In the genomic region with DNA sequence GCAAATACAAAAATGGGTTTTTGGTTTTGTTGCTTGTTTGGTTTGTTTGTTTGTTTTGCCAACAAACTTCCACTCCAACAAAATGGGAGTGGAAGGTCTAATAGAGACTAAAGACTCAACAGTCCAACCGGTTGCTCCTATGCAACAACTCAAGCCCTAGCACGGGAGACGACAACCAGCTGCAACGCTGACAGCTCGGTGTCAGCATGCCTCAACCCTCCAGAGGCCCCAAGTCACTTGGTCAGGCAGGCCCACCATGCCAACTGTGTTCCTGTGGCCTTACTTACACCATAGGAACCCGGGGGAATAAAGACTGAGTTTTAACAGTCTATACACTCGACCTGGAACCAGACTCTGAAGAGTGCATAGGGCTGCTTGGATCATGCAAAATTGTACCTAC, we compare ENCODE assay signal across 8 mouse cellular contexts. TPM values are rescaled to one million over a fixed set of nuclear protein-coding genes. Genes with fewer than 3 reads are reported as not detected.
A peak's percentile ranks its signal among the peaks of the same experiment; 100 is the strongest.
DNase-seq lines count a peak whose midpoint lies in the region; ATAC-seq lines count a peak whose summit lies in the region.

No protein-coding gene starts in this region.

- no peaks in the 10 kb centered on the region for H3K27me3 ChIP-seq in heart, embryonic 14.5 days (ENCODE audit: control insufficient read depth, insufficient read depth, low read length)
- H3K27me3 ChIP-seq in forebrain, embryonic 13.5 days: no peaks in the 10 kb centered on the region
- H3K27me3 ChIP-seq in liver, embryonic 12.5 days (replicated peaks): peaks cover 7% of the 10 kb centered on the region
- H3K27me3 ChIP-seq in stomach, embryonic 16.5 days (ENCODE audit: control insufficient read depth, insufficient read depth, low read length): no peaks in the 10 kb centered on the region

- peaks cover 3 to 12% of the 10 kb centered on the region in 2 experiments; a peak in 3 of 4 replicates for H3K4me1 ChIP-seq in heart, embryonic 14.5 days (ENCODE audit: control insufficient read depth in 2 of 2, insufficient read depth in 2 of 2, low read length in 2 of 2)
- peaks cover 28% of the 10 kb centered on the region for H3K4me1 ChIP-seq in forebrain, embryonic 13.5 days
- H3K4me1 ChIP-seq in liver, embryonic 12.5 days: peaks cover 32% of the 10 kb centered on the region
- peaks cover 13% of the 10 kb centered on the region for H3K4me1 ChIP-seq in stomach, embryonic 16.5 days (ENCODE audit: control insufficient read depth, insufficient read depth, low read length)

- peak overlapping the region; percentile 94 for H3K9ac ChIP-seq in heart, embryonic 14.5 days (ENCODE audit: low read length)
- H3K9ac ChIP-seq in forebrain, embryonic 13.5 days: peak overlapping the region; percentile 96
- peak overlapping the region; percentile 96 for H3K9ac ChIP-seq in liver, embryonic 12.5 days
- peak overlapping the region; percentile 98 for H3K9ac ChIP-seq in stomach, embryonic 16.5 days (ENCODE audit: low read length)

- no peak for DNase-seq in heart, postnatal 4 days
- peak; percentile 23 for DNase-seq in MN1 (ENCODE audit: low spot score)
- no peak for DNase-seq in layer of hippocampus, postnatal 10 days (ENCODE audit: low spot score in 2 of 2)
- DNase-seq in right cerebral cortex, postnatal 10 days (ENCODE audit: low spot score in 2 of 2): no peak

- 2% methylated on average over 7 of the region's 7 CpGs for WGBS in heart, embryonic 14.5 days
- 7% methylated on average over 7 of the region's 7 CpGs for WGBS in forebrain, embryonic 13.5 days
- WGBS in liver, embryonic 12.5 days (ENCODE audit: insufficient replicate concordance): 3% methylated on average over 7 of the region's 7 CpGs
- 2% methylated on average over 7 of the region's 7 CpGs for WGBS in stomach, embryonic 16.5 days

- ATAC-seq in heart, embryonic 14.5 days (ENCODE audit: insufficient number of reproducible peaks, insufficient read depth, low FRiP score, low read depth): no peak
- no peak for ATAC-seq in forebrain, embryonic 13.5 days
- ATAC-seq in liver, embryonic 12.5 days: peak; percentile 30
- ATAC-seq in stomach, embryonic 16.5 days (ENCODE audit: insufficient read depth, low FRiP score): peak; percentile 9; the same call in 1 of the 2 replicates

- no peak overlapping the region for H3K27ac ChIP-seq in heart, embryonic 14.5 days (replicated peaks in 1 of 2; ENCODE audit: control insufficient read depth in 1 of 2, insufficient read depth in 1 of 2, low read depth in 2 of 2, low read length in 2 of 2)
- no peak overlapping the region for H3K27ac ChIP-seq in forebrain, embryonic 13.5 days
- H3K27ac ChIP-seq in liver, embryonic 12.5 days: peak overlapping the region; percentile 78
- peak overlapping the region; percentile 21; the same call in 1 of the 2 replicates for H3K27ac ChIP-seq in stomach, embryonic 16.5 days (ENCODE audit: low read length)

- no peaks in the 10 kb centered on the region for H3K9me3 ChIP-seq in heart, embryonic 14.5 days (ENCODE audit: control insufficient read depth, low read length)
- H3K9me3 ChIP-seq in forebrain, embryonic 13.5 days (replicated peaks): no peaks in the 10 kb centered on the region
- H3K9me3 ChIP-seq in liver, embryonic 12.5 days (replicated peaks): no peaks in the 10 kb centered on the region
- H3K9me3 ChIP-seq in stomach, embryonic 16.5 days (replicated peaks; ENCODE audit: control insufficient read depth, low read length): no peaks in the 10 kb centered on the region

- peaks cover 9% of the 10 kb centered on the region; the same call in 1 of the 2 replicates for H3K36me3 ChIP-seq in heart, embryonic 14.5 days (ENCODE audit: control insufficient read depth, insufficient read depth, low read length)
- 0 out of 2 replicates have a peak, but pooled peaks cover 13% of the 10 kb centered on the region for H3K36me3 ChIP-seq in forebrain, embryonic 13.5 days (ENCODE audit: poor library complexity, severe bottlenecking)
- peaks cover 24% of the 10 kb centered on the region for H3K36me3 ChIP-seq in liver, embryonic 12.5 days
- H3K36me3 ChIP-seq in stomach, embryonic 16.5 days (ENCODE audit: control insufficient read depth, insufficient read depth, low read length): no peaks in the 10 kb centered on the region

- peak overlapping the region; percentile 58 to 98 for H3K4me3 ChIP-seq in heart, embryonic 14.5 days (ENCODE audit: control insufficient read depth in 1 of 2, insufficient read depth in 1 of 2, low read depth in 1 of 2, low read length in 2 of 2)
- H3K4me3 ChIP-seq in forebrain, embryonic 13.5 days: peak overlapping the region; percentile 98
- peak overlapping the region; percentile 100 for H3K4me3 ChIP-seq in liver, embryonic 12.5 days
- peak overlapping the region; percentile 96 for H3K4me3 ChIP-seq in stomach, embryonic 16.5 days (replicated peaks; ENCODE audit: low read length)

- H3K4me2 ChIP-seq in heart, embryonic 14.5 days (ENCODE audit: low read length): peak overlapping the region; percentile 95
- peak overlapping the region; percentile 99 for H3K4me2 ChIP-seq in forebrain, embryonic 13.5 days
- peak overlapping the region; percentile 91 for H3K4me2 ChIP-seq in liver, embryonic 12.5 days
- peak overlapping the region; percentile 96 for H3K4me2 ChIP-seq in stomach, embryonic 16.5 days (ENCODE audit: low read depth, low read length)

RNA-seq across cellular contexts. Expression of gene Kctd3, which starts 0.8 kb away (rescaled TPM):
- polyA plus RNA-seq in heart, embryonic 14.5 days (2014; fragmentation: Nextera tagmentation; extraction: Ambion mirVana): 25.9 and 27.8 TPM in 2 replicates
- total RNA-seq in heart, postnatal 4 days (2021): 10 to 100 TPM; 34.9 to 41.4 TPM
- 31.8 and 34.4 TPM in 2 replicates for polyA plus RNA-seq in forebrain, embryonic 13.5 days (2015; fragmentation: Nextera tagmentation; extraction: Ambion mirVana)
- polyA plus RNA-seq in liver, embryonic 12.5 days (2016; fragmentation: Nextera tagmentation; extraction: Ambion mirVana): 18.2 and 18.3 TPM in 2 replicates
- 20.1 and 21.9 TPM in 2 replicates for polyA plus RNA-seq in stomach, embryonic 16.5 days (2015; fragmentation: Nextera tagmentation; extraction: Ambion mirVana)
- total RNA-seq in layer of hippocampus, postnatal 10 days (2021): 100 to 1,000 TPM; 104 to 113 TPM

Comparison
In these comparisons a context has a peak if more than half of its experiments do, and no peak if none do; other contexts are left out.
1. ATAC-seq: peak in liver, embryonic 12.5 days (single experiment) and stomach, embryonic 16.5 days (single experiment); none in heart, embryonic 14.5 days (single experiment) and forebrain, embryonic 13.5 days (single experiment).
2. H3K27ac ChIP-seq: peak in liver, embryonic 12.5 days (single experiment) and stomach, embryonic 16.5 days (single experiment); none in heart, embryonic 14.5 days (0 of 2) and forebrain, embryonic 13.5 days (single experiment).
3. Peak in every context shown above with its lines, with median percentiles within 50 percentile points of each other: H3K4me2 ChIP-seq, H3K4me3 ChIP-seq and H3K9ac ChIP-seq.